Mouse (Mus musculus) MEL (cell line): Measurements from ENCODE around the gene Zfp654.

Experiments used
- CTCF ChIP-seq, 3 experiments: IDR thresholded peaks in 2 of 3; conservative IDR thresholded peaks in 1 of 3; 2 replicates each; pipeline ENCODE4 v1.5.1; 2011 to 2012; ENCODE audit warnings: low read length in 3 of 3, low read depth in 2 of 3, mild to moderate bottlenecking in 2 of 3, improper control_type of control experiment in 1 of 3, inconsistent platforms in 1 of 3, mixed read lengths in 1 of 3, moderate library complexity in 1 of 3; ENCODE audit not compliant: control insufficient read depth in 1 of 3, insufficient read depth in 1 of 3, poor library complexity in 1 of 3, severe bottlenecking in 1 of 3
- MAFK ChIP-seq: IDR thresholded peaks from 2 replicates; pipeline ENCODE4 v1.6.1; 2011; ENCODE audit warnings: low read depth, mild to moderate bottlenecking, low read length, improper control_type of control experiment, borderline replicate concordance
- SIN3A ChIP-seq: IDR thresholded peaks from 2 replicates; pipeline ENCODE4 v1.6.1; 2012; ENCODE audit warnings: low read length, improper control_type of control experiment, inconsistent platforms
- TBP ChIP-seq: IDR thresholded peaks from 2 replicates; pipeline ENCODE4 v1.8.0; 2011; ENCODE audit warnings: low read depth, low read length, improper control_type of control experiment

DNA sequence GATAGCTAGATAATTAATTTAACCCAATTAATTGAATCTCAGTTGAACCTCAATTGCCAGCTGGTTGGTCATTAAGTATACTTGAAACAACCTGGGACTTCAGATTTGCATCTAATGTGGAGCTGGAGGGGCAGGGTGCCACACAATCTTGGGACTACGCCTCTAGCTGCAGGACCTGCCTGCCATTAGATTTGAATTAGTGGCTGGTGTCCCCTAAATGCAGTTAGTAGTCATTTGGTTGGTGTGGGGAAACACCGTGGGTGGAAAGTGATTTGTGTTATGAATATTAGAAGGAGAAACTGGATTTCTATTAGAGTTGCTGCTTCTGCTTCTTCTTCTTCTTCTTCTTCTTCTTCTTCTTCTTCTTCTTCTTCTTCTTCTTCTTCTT is 80.0 kb downstream of the Zfp654 start:
- no peak for TF ChIP-seq SIN3A
- TF ChIP-seq CTCF (IDR thresholded peaks at IDR 0.05 in 2 of 3, conservative IDR thresholded peaks at IDR 0.05 in 1 of 3; ENCODE audit: control insufficient read depth in 1 of 3, insufficient read depth in 1 of 3, low read depth in 2 of 3, low read length in 3 of 3, poor library complexity in 1 of 3, severe bottlenecking in 1 of 3): no peak
- TF ChIP-seq TBP: no peak
- no peak for TF ChIP-seq MAFK
